In the genomic region with DNA sequence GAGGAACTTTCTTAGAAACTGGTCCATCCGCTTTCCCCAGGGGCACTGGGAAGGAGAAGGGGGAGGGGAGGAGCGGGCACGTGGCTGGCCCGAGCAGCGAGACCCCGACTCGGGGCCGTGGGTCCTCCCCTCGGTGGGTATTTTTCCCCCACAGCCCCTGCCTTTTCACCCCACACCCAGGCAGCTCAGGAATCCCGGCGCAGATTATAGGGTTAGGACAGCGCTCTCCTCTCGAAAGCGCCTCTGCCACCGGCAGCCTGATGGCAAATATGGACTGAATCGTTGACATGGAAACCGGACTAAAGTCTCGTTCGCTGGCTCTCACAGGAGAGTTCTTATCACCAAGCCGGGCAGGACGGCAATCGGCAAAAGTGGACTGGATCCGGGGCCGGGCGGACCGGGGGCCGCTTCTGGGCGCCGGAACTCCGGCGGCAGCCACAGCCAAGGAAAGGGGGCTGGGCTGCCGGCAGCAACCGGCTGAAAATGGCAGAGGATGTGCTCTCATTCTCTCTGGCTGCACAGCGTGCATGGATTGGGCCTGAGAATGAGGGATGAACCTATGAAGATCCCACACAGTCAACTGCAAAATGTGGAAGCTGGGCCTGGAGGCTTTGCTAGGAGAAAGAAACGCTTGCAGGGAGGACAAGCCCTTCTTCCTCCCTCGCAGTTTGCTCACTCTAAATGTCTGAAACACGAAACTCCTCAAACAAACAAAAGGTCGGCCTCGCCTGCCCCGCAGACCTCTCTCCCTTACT, we compare ENCODE assay signal across 8 mouse cellular contexts. TPM values are rescaled to one million over a fixed set of nuclear protein-coding genes. Genes with fewer than 3 reads are reported as not detected.
DNase-seq lines count a peak whose midpoint lies in the region; ATAC-seq lines count a peak whose summit lies in the region.

Gene Arid1a (minus strand): TSS at position 256 of the 755 bp plus-strand sequence.

- H3K9me3 ChIP-seq in forebrain, embryonic 14.5 days (replicated peaks; ENCODE audit: control insufficient read depth, low read length) = no peaks in the 10 kb centered on the region
- H3K9me3 ChIP-seq in neural tube, embryonic 15.5 days (replicated peaks) = no peaks in the 10 kb centered on the region

- H3K9ac ChIP-seq in forebrain, embryonic 14.5 days (ENCODE audit: low read length) = peak within 1 kb of the TSS; percentile 77
- peak within 1 kb of the TSS; percentile 63 for H3K9ac ChIP-seq in neural tube, embryonic 15.5 days (replicated peaks)

- H3K27me3 ChIP-seq in forebrain, embryonic 14.5 days (replicated peaks; ENCODE audit: control insufficient read depth, insufficient read depth, low read length) = no peaks in the 10 kb centered on the region
- no peaks in the 10 kb centered on the region for H3K27me3 ChIP-seq in neural tube, embryonic 15.5 days (replicated peaks)

- intact Hi-C loops in heart, postnatal 14 days (cut with DNase I) = loop anchor here (1.0 to 10.0 kb wide), 5 partner anchors 18 to 162 kb away; partner anchors contain the start of gene Pigv

- peak within 1 kb of the TSS; percentile 100 for H3K4me3 ChIP-seq in forebrain, embryonic 14.5 days (ENCODE audit: low read depth, low read length)
- H3K4me3 ChIP-seq in neural tube, embryonic 15.5 days (replicated peaks) = peak within 1 kb of the TSS; percentile 96

- peak within 1 kb of the TSS; percentile 99 for H3K4me2 ChIP-seq in forebrain, embryonic 14.5 days (ENCODE audit: low read length)
- peak within 1 kb of the TSS; percentile 94 for H3K4me2 ChIP-seq in neural tube, embryonic 15.5 days

- 0% methylated on average over 40 of the region's 40 CpGs for WGBS in forebrain, embryonic 14.5 days
- under 1% methylated on average over 40 of the region's 40 CpGs for WGBS in neural tube, embryonic 15.5 days

- H3K36me3 ChIP-seq in forebrain, embryonic 14.5 days (ENCODE audit: control insufficient read depth, insufficient read depth, low read length) = no peaks in the 10 kb centered on the region
- H3K36me3 ChIP-seq in neural tube, embryonic 15.5 days = no peaks in the 10 kb centered on the region

- peak; percentile 56 for ATAC-seq in forebrain, embryonic 14.5 days
- peak; percentile 60 for ATAC-seq in neural tube, embryonic 15.5 days (ENCODE audit: low FRiP score)

- peak; percentile 94 for DNase-seq in ES-CJ7 (ENCODE audit: low read depth, low spot score)
- DNase-seq in cerebellum, adult 11 months = peak; percentile 88
- peak; percentile 98 for DNase-seq in forebrain, embryonic 14.5 days (ENCODE audit: low spot score)
- DNase-seq in heart, postnatal 14 days = peak; percentile 95 to 96
- peak; percentile 94 for DNase-seq in layer of hippocampus, adult 11-12 months (ENCODE audit: low spot score)
- peak; percentile 95 to 96 for DNase-seq in lung, adult 18-20 months
- peak; percentile 93 for DNase-seq in testis, postnatal 14 days (ENCODE audit: low spot score)

- peak within 1 kb of the TSS; percentile 100 for H3K27ac ChIP-seq in forebrain, embryonic 14.5 days (ENCODE audit: low read depth, low read length)
- peak within 1 kb of the TSS; percentile 100 for H3K27ac ChIP-seq in neural tube, embryonic 15.5 days (replicated peaks)

- peaks cover 19% of the 10 kb centered on the region for H3K4me1 ChIP-seq in forebrain, embryonic 14.5 days (ENCODE audit: control insufficient read depth, insufficient read depth, low read length)
- peaks cover 22% of the 10 kb centered on the region for H3K4me1 ChIP-seq in neural tube, embryonic 15.5 days

RNA-seq across cellular contexts. Expression of gene Arid1a, which starts in this region (rescaled TPM):
- polyA plus RNA-seq in forebrain, embryonic 14.5 days (2014; fragmentation: Nextera tagmentation; extraction: Ambion mirVana) = 30.9 and 35.4 TPM in 2 replicates
- 10 to 100 TPM; 45.2 to 48.8 TPM for total RNA-seq in heart, postnatal 14 days (2021)
- 26.9 and 28.7 TPM in 2 replicates for polyA plus RNA-seq in neural tube, embryonic 15.5 days (2015; fragmentation: Nextera tagmentation; extraction: Ambion mirVana)

Comparison
In these comparisons a context has a peak if more than half of its experiments do, and no peak if none do; other contexts are left out.
1. Peak in every context shown above with its lines: DNase-seq, ATAC-seq, H3K4me3 ChIP-seq and H3K27ac ChIP-seq.